Mouse (Mus musculus) hematopoietic stem cell, adult 5-6 weeks (primary cell): ENCODE measurements around the gene Apold1. TPM values are rescaled to one million over a fixed set of nuclear protein-coding genes. Genes with fewer than 3 reads are reported as not detected.

Experiments used
- ATAC-seq, 2 experiments: fragments of 125-278 bp in 1 of 2; replicated peaks in 1 of 2; 2 replicates each; pipeline ENCODE4 v1.8.0; 2016 to 2017; ENCODE audit warnings: inconsistent platforms in 2 of 2, mild to moderate bottlenecking in 2 of 2, moderate number of reproducible peaks in 2 of 2, low read depth in 1 of 2, moderate TSS enrichment in 1 of 2; ENCODE audit not compliant: low FRiP score in 2 of 2, poor library complexity in 2 of 2, severe bottlenecking in 2 of 2, insufficient read depth in 1 of 2, low TSS enrichment in 1 of 2
- total RNA-seq: library from RNA; stranded (forward); fragments of 172-1452, 232-1000 nt; gene quantifications from 2 replicates; pipeline ENCODE4 v1.2.3, GENCODE M21; 2017

Apold1 gene
- total RNA-seq, 1 experiment from 2014 or later: 2.0 TPM

GRCm38 (mm10) chr6:134963910-134964309 is 17.6 kb upstream of the Apold1 start:
- no peak for ATAC-seq

DNA sequence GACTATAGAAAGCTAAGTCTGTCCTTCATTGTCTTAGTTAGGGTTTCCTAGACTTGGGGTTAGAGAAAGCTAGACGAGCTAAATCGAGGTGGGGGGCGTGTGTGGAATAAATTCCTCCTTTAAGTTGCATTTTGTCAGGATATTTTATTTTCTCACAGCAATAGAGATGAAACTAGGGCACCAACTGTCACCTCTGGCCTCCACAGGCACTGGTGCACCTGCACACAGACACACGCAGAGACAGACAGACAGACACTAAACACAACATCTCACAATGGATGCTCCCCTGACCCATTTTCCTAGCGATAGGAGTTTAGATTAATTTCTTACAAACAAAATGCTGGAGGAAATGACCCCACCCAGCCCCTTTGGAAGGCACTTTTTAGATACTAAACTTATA is 14.8 kb upstream of the Apold1 start:
- ATAC-seq: no peak

DNA sequence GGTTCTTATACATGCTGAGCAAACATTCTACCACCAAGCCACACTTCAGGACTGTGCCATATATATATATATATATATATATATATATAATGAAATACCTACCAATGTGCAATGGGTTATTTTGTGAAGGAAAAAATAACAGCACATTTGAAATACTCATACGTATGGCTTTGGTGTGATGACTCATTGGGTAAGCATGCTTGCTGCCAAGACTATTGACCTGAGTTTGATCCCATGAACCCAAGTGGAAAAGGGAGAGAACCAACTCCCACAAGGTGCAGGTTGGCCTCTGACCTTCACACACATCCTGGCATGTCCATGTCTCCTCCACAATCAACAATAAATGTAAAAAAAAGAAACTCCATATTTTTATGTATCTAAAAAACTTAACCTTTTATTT is 13.2 kb upstream of the Apold1 start:
- no peak for ATAC-seq

- no peak for ATAC-seq
These were observed 12.0 kb upstream of the Apold1 start for GRCm38 (mm10) chr6:134969498-134969897.

- ATAC-seq: no peak; a peak in 1 of 4 replicates
These were observed 9.4 kb upstream of the Apold1 start for GRCm38 (mm10) chr6:134972096-134972495.

DNA sequence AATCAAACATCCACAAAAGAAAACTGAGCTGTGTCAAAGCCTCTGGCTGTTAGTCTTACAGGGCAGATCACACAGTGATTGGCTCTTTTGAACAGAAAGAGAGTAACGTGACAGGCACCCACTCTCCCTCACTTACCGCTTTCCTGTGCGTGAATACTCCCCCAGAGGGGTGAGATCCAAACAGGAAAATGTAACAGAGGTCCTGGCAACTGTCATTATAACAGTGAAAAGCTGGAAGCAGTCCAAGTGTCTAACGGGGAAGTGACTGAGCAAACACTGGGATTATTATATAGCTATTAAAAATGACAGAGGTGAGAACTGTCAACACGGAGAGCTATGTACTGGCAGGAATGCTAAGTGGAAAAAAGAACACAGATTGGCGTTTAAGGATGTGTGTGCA is 4.9 kb upstream of the Apold1 start:
- no peak for ATAC-seq

- ATAC-seq: peak; percentile 85 to 88
These were observed 2.2 kb downstream of the Apold1 start for GRCm38 (mm10) chr6:134983529-134984370.

GRCm38 (mm10) chr6:134984748-134985147 is 3.2 kb downstream of the Apold1 start:
- peak; percentile 34 to 55; a peak in 3 of 4 replicates for ATAC-seq

GRCm38 (mm10) chr6:134988377-134988776 is 6.9 kb downstream of the Apold1 start:
- no peak for ATAC-seq

GRCm38 (mm10) chr6:134990674-134991073 is 9.2 kb downstream of the Apold1 start:
- ATAC-seq: no peak

GRCm38 (mm10) chr6:134994031-134994651 is 12.6 kb downstream of the Apold1 start:
- peak in 1 of 2 experiments; percentile 62; a peak in 2 of 4 replicates for ATAC-seq

DNA sequence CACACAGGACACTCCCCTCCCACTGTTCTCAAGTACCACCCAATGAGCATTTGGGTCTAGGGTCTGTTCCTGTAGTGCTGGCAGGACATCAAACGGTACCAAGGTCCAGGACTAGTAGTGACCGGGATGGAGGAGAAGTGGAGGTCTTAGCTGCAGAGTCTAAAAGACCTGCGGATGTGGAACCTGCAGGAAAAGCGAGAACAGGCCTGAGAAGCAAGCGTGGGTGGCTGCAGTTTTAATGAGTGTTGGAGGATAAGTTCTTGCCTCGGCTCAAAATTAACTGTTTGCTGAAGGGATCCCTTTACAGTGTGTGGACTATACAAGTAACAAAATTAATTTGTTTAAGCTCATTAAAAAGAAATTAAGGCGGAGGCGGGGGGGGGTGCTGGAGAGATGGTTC is 13.5 kb downstream of the Apold1 start:
- no peak for ATAC-seq

- no peak for ATAC-seq
These were observed 15.4 kb downstream of the Apold1 start for GRCm38 (mm10) chr6:134996918-134997317.

GRCm38 (mm10) chr6:134998076-134998475 is 16.6 kb downstream of the Apold1 start:
- no peak for ATAC-seq

DNA sequence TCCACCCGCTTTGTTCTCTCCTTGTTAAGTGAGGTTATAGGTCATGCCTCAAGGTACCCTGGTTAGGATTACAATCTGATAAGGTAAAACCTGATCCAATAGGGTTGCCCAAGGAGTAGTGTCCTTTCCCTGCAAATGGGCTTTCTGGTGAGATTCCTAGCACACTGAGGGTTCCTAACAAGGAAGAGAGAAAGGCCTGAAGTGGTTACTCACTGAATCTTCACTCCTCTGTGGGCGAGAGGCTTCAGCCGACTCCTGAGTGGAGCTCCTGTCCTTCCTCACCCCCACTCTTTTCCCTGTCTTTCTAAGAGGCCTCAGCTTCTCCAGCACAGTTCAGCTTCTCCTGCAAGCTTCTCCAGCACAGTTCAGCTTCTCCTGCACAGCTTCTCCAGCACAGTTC is 17.3 kb downstream of the Apold1 start:
- ATAC-seq: no peak

DNA sequence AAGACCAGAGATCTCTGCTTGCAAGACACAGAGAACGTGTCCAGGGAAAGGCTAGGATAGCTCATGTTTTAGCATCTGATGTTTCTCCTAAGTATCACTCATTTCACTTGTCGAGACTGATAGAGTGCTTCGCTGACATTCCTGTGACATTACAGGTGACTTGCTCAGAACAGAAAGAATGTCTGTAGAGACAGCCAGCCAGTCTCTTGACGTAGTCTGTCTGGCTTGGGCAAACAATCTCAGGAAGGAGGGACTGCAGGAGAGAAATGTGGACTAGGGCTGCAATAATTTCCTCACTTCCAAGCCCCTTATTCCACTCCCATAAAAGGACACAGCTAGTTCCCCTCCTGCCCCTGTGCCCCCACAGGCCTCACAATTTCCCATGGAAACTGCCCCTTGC is 18.8 kb downstream of the Apold1 start:
- no peak for ATAC-seq

DNA sequence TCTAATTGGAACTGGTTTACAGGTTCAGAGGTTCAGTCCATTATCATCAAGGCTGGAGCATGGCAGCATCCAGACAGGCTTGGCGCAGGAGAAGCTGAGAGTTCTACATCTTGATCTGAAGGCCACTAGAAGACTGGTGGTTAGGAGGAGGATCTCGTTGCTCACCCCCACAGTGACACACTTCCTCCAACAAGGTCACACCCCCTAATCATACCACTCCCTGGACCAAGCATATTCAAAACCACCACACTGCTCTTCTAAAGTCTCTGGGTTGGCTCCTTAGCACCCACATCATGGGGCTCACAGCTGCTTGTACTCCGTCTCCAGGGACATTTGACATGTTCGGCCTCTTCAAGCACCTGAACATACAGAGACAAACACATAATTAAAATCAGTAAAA is 20.5 kb downstream of the Apold1 start:
- 0 out of 4 replicates have a peak, but pooled peaks of 1 of the 2 experiments have one; percentile 29 for ATAC-seq

DNA sequence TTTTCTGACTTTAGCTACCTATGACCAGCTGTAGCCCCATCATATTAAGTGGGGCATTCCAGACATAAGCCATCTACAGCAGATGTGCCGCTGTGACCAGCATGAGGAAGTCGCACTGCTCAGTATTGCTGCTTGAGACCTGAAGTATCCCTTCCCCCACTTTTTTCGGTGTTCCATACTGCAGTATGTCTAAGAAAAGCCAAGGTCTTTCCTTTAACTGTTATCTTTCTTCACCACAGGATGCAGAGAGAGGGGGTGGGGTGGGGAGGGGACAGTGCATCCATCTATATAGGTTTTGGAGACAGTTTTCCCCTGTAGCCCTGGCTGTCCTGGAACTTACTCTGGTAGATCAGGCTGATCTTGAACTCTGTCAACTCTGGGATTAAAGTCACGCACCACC is 24.9 kb downstream of the Apold1 start:
- ATAC-seq: no peak
